Mouse (Mus musculus) cerebellum, postnatal 36 days (tissue): ENCODE measurements around the gene Ak4.
"Not testable (repeated sequence)": the region's sequence is repeated elsewhere in the genome, so short reads cannot be mapped to it uniquely, and the experiment has no call there.

Experiments
- DNase-seq, 2 experiments: peaks; one replicate each; pipeline ENCODE4 v3.0.0; 2021 to 2022; ENCODE audit warnings: mixed read lengths in 2 of 2

The Ak4 gene

GRCm38 (mm10) chr4:101419151-101419910, at the start of gene Ak4:
Gene Ak4, plus strand, starts transcription at chr4:101419277.
- DNase-seq = peak; percentile 76 to 80

- DNase-seq = no peak
These were observed 49.3 kb upstream of the Ak4 start for GRCm38 (mm10) chr4:101369738-101370275.

GRCm38 (mm10) chr4:101372283-101372682, 46.8 kb upstream of the Ak4 start:
- no peak for DNase-seq

GRCm38 (mm10) chr4:101372751-101373150, 46.3 kb upstream of the Ak4 start:
- DNase-seq = no peak

GRCm38 (mm10) chr4:101374104-101374503, 45.0 kb upstream of the Ak4 start:
- no peak for DNase-seq

- no peak for DNase-seq
These were observed 42.2 kb upstream of the Ak4 start for GRCm38 (mm10) chr4:101376835-101377234.

- DNase-seq = no peak
These were observed 40.8 kb upstream of the Ak4 start for GRCm38 (mm10) chr4:101378241-101378640.

- DNase-seq = no peak
These were observed 40.3 kb upstream of the Ak4 start for GRCm38 (mm10) chr4:101378778-101379177.

- peak; percentile 65 to 70 for DNase-seq
These were observed 34.1 kb upstream of the Ak4 start for GRCm38 (mm10) chr4:101385002-101385401.

GRCm38 (mm10) chr4:101388246-101388645, 30.8 kb upstream of the Ak4 start:
- no peak for DNase-seq

- not testable (repeated sequence) for DNase-seq
These were observed 30.4 kb upstream of the Ak4 start for GRCm38 (mm10) chr4:101388656-101389055.

GRCm38 (mm10) chr4:101392229-101392628, 26.8 kb upstream of the Ak4 start:
- DNase-seq = peak; percentile 42 to 50

GRCm38 (mm10) chr4:101393292-101393711, 25.8 kb upstream of the Ak4 start:
- no peak for DNase-seq

GRCm38 (mm10) chr4:101395021-101395533, 24.0 kb upstream of the Ak4 start:
- DNase-seq = no peak

- DNase-seq = no peak
These were observed 19.0 kb upstream of the Ak4 start for GRCm38 (mm10) chr4:101400025-101400594.

- no peak for DNase-seq
These were observed 17.1 kb upstream of the Ak4 start for GRCm38 (mm10) chr4:101401945-101402344.

GRCm38 (mm10) chr4:101404863-101405262, 14.2 kb upstream of the Ak4 start:
- no peak for DNase-seq

- no peak for DNase-seq
These were observed 12.5 kb upstream of the Ak4 start for GRCm38 (mm10) chr4:101406411-101407196.

- no peak for DNase-seq
These were observed 2.1 kb upstream of the Ak4 start for GRCm38 (mm10) chr4:101416966-101417365.

- peak; percentile 40 to 49 for DNase-seq
These were observed 1.1 kb downstream of the Ak4 start for GRCm38 (mm10) chr4:101419911-101420880.

GRCm38 (mm10) chr4:101422996-101423395, 3.9 kb downstream of the Ak4 start:
- DNase-seq = peak; percentile 79 to 81

GRCm38 (mm10) chr4:101423571-101423970, 4.5 kb downstream of the Ak4 start:
- DNase-seq = no peak
